Mouse (Mus musculus): ENCODE measurements around the gene Proser1.

DNA sequence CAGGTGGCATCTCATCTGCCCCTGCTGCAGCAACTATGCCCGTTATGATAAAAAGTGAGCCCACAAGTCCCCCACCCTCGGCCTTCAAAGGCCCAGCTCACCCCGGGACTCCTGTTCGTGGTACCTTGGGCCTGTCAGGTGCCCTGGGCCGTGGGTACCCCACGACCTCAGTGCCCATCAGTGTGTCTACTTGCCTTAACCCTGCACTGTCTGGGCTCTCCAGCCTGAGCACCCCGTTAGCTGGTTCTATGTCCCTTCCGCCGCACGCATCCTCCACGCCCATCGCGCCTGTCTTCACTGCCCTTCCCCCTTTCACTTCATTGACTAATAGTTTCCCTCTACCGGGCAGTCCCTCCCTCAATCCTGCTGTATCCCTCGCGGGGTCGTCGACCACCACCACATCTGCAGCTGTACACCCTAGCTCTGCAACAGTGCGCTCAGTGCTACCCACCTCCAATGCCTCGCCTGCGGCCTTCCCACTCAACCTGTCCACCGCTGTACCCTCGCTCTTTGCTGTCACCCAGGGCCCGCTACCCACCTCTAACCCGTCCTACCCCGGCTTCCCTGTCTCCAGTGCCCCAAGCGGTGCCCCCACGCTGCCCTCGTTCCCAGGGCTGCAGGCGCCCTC is 15.1 kb downstream of the Proser1 start:
- TF ChIP-seq POLR2A (IDR thresholded peaks at IDR 0.05; ENCODE audit: insufficient read length, low read depth) = no peak
- TF ChIP-seq CEBPB (IDR thresholded peaks at IDR 0.05; ENCODE audit: insufficient read depth, poor library complexity, severe bottlenecking) = no peak
- no peak for TF ChIP-seq USF1 (IDR thresholded peaks at IDR 0.05; ENCODE audit: low read depth)
- TF ChIP-seq MAX (IDR thresholded peaks at IDR 0.05; ENCODE audit: low read depth) = no peak
- TF ChIP-seq POLR2AphosphoS2 (IDR thresholded peaks at IDR 0.05; ENCODE audit: insufficient read length, low read depth) = no peak
- TF ChIP-seq E2F4 (IDR thresholded peaks at IDR 0.05; ENCODE audit: insufficient read depth) = no peak
- no peak for TF ChIP-seq MYOD1 (IDR thresholded peaks at IDR 0.05; ENCODE audit: control insufficient read depth in 1 of 3, insufficient read length in 2 of 3, low read depth in 2 of 3)
- no peak for TF ChIP-seq TCF12 (IDR thresholded peaks at IDR 0.05; ENCODE audit: insufficient read depth, poor library complexity, severe bottlenecking)
- no peak for TF ChIP-seq MYOG (IDR thresholded peaks at IDR 0.05; ENCODE audit: control insufficient read depth in 1 of 3, insufficient read depth in 1 of 3, insufficient read length in 2 of 3, low read depth in 2 of 3)

All from myocyte (in vitro differentiated cells).